In the genomic region with DNA sequence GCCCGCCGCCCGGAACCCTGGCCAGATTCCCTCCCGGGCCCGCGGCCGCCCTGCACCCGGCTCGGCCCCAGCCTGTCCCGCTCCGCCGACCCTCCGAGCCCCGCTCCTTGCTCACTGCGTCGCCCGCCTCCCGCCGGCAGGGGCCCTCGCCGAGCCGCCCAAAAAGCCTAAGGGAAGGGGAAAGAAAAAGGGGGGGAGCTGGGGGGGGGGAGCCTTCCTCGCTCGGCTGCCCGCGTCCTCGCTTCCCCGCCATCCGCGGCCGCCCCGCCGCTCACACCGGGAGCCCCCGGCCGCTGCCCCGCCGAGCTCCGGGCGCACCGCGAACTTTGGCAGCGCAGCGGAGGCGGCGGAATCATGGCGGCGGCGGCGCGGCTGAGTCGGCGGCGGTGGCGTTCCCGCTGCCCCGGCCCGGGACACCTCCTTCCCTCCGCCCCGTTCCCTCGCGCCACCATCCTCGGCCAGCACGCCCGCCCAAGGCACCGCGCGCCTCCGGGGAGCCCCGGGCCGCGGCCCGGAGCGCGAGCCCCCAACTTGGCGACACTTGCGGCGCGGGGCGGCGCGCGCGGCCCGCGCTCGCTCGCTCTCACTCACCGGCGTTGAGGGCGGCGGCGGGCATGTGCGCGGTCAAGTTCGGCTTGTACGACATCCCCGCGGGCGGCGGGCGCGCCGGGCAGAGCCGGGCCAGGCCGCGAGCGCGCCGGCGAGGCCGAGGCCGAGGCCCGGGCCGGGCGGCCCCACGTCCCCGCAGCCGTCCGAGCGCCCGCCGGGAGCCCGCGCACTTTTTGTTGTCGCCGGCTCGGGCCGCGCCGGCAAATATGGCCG, we compare ENCODE assay signal across 8 mouse cellular contexts. TPM values are rescaled to one million over a fixed set of nuclear protein-coding genes. Genes with fewer than 3 reads are reported as not detected.
DNase-seq lines count a peak whose midpoint lies in the region; ATAC-seq and TF ChIP-seq lines count a peak whose summit lies in the region.

No protein-coding gene starts in this region.

- ATAC-seq in granulocyte monocyte progenitor cell, adult 5-6 weeks (replicated peaks; ENCODE audit: poor library complexity, severe bottlenecking) = peak; percentile 24
- no peak for ATAC-seq in lung, embryonic 15.5 days (ENCODE audit: borderline replicate concordance, extremely low read depth, low FRiP score, low TSS enrichment)

- H3K27ac ChIP-seq in lung, embryonic 15.5 days = peak overlapping the region; percentile 99
- H3K27ac ChIP-seq in olfactory bulb, adult 2 months (ENCODE audit: insufficient read depth, low read depth, low read length) = no peak overlapping the region

- H3K4me3 ChIP-seq in lung, embryonic 15.5 days = peak overlapping the region; percentile 98
- H3K4me3 ChIP-seq in olfactory bulb, adult 2 months (ENCODE audit: insufficient read depth, low read depth, low read length) = peak overlapping the region; percentile 62

- WGBS in lung, embryonic 15.5 days = under 1% methylated on average over 96 of the region's 132 CpGs
- under 1% methylated on average over 100 of the region's 132 CpGs for whole genome bisulfite sequencing in olfactory bulb, adult 2 months

- peak overlapping the region; percentile 87 for H3K4me2 ChIP-seq in lung, embryonic 15.5 days

- peaks cover 10% of the 10 kb centered on the region for H3K36me3 ChIP-seq in lung, embryonic 15.5 days

- H3K9me3 ChIP-seq in lung, embryonic 15.5 days = no peaks in the 10 kb centered on the region

- TF ChIP-seq CTCF in olfactory bulb, adult 2 months (IDR thresholded peaks at IDR 0.05; ENCODE audit: insufficient read depth, low read depth, low read length) = peak; percentile 47; the same call in 1 of the 2 replicates

- no peaks in the 10 kb centered on the region for H3K27me3 ChIP-seq in lung, embryonic 15.5 days

- peak; percentile 55 to 64 for DNase-seq in layer of hippocampus, postnatal 36 days
- no peak for DNase-seq in layer of hippocampus, adult 9-11 months
- peak; percentile 54 for DNase-seq in embryo, embryonic 10 days (ENCODE audit: low spot score)
- DNase-seq in kidney, adult 18-20 months = peak; percentile 68
- peak; percentile 78 for DNase-seq in thymus, postnatal 25 days

- H3K9ac ChIP-seq in lung, embryonic 15.5 days = peak overlapping the region; percentile 100

- peaks cover 27% of the 10 kb centered on the region for H3K4me1 ChIP-seq in lung, embryonic 15.5 days
- H3K4me1 ChIP-seq in olfactory bulb, adult 2 months (ENCODE audit: control insufficient read depth, insufficient read depth, low read length) = peaks cover 28% of the 10 kb centered on the region

- TF ChIP-seq POLR2A in olfactory bulb, adult 2 months (IDR thresholded peaks at IDR 0.05; ENCODE audit: insufficient read depth, low read depth, low read length) = 0 out of 2 replicates have a peak, but pooled peaks have one; percentile 1

RNA-seq across cellular contexts. Expression of a gene that starts 8.9 kb away (rescaled TPM):
- 10 to 100 TPM; 95.1 to 99.2 TPM for total RNA-seq in layer of hippocampus, postnatal 36 days (2021)
- total RNA-seq in granulocyte monocyte progenitor cell, adult 5-6 weeks (2014; fragmentation: Nextera tagmentation) = 268 and 302 TPM in 2 replicates
- 157 and 185 TPM in 2 replicates for total RNA-seq in granulocyte monocyte progenitor cell, adult 5-6 weeks (2017)
- 118 and 192 TPM in 2 replicates for polyA plus RNA-seq in lung, embryonic 15.5 days (2015; fragmentation: Nextera tagmentation; extraction: Ambion mirVana)
- polyA plus RNA-seq in olfactory bulb, adult 2 months (2012; ENCODE audit: insufficient read depth, insufficient read length, low replicate concordance, missing spikeins) = not detected in 2 replicates

RNA-seq across cellular contexts. Expression of a gene that starts 26.0 kb away (rescaled TPM):
- total RNA-seq in layer of hippocampus, postnatal 36 days (2021) = 10 to 100 TPM; 15.5 to 16.6 TPM
- total RNA-seq in granulocyte monocyte progenitor cell, adult 5-6 weeks (2014; fragmentation: Nextera tagmentation) = 11.3 and 15.5 TPM in 2 replicates
- 16.8 and 21.7 TPM in 2 replicates for total RNA-seq in granulocyte monocyte progenitor cell, adult 5-6 weeks (2017)
- polyA plus RNA-seq in lung, embryonic 15.5 days (2015; fragmentation: Nextera tagmentation; extraction: Ambion mirVana) = 19.1 and 20.8 TPM in 2 replicates
- polyA plus RNA-seq in olfactory bulb, adult 2 months (2012; ENCODE audit: insufficient read depth, insufficient read length, low replicate concordance, missing spikeins) = not detected in 2 replicates

RNA-seq across cellular contexts. Expression of a gene that starts 26.2 kb away (rescaled TPM):
- 10 to 100 TPM; 16.8 to 20.5 TPM for total RNA-seq in layer of hippocampus, postnatal 36 days (2021)
- 15.9 and 20.8 TPM in 2 replicates for total RNA-seq in granulocyte monocyte progenitor cell, adult 5-6 weeks (2014; fragmentation: Nextera tagmentation)
- 20.0 and 20.4 TPM in 2 replicates for total RNA-seq in granulocyte monocyte progenitor cell, adult 5-6 weeks (2017)
- polyA plus RNA-seq in lung, embryonic 15.5 days (2015; fragmentation: Nextera tagmentation; extraction: Ambion mirVana) = 13.1 and 16.6 TPM in 2 replicates
- not detected in 2 replicates for polyA plus RNA-seq in olfactory bulb, adult 2 months (2012; ENCODE audit: insufficient read depth, insufficient read length, low replicate concordance, missing spikeins)
